Mouse (Mus musculus) myocyte (in vitro differentiated cells): ENCODE results near the gene Kmt5c.

Experiments used
- MYOD1 ChIP-seq, 3 experiments: IDR thresholded peaks; one replicate each; pipeline ENCODE4 v1.6.1; 2011; ENCODE audit warnings: control low read depth in 2 of 3, low read depth in 2 of 3, mild to moderate bottlenecking in 2 of 3, moderate library complexity in 1 of 3; ENCODE audit not compliant: insufficient read length in 2 of 3, control insufficient read depth in 1 of 3
- MYOG ChIP-seq, 3 experiments: IDR thresholded peaks; one replicate each; pipeline ENCODE4 v1.6.1; 2011; ENCODE audit warnings: control low read depth in 2 of 3, low read depth in 2 of 3, mild to moderate bottlenecking in 2 of 3; ENCODE audit not compliant: insufficient read length in 2 of 3, control insufficient read depth in 1 of 3, insufficient read depth in 1 of 3
- POLR2A ChIP-seq: IDR thresholded peaks from one replicate; pipeline ENCODE4 v1.6.1; 2011; ENCODE audit warnings: low read depth, mild to moderate bottlenecking, control low read depth, moderate library complexity; ENCODE audit not compliant: insufficient read length

DNA sequence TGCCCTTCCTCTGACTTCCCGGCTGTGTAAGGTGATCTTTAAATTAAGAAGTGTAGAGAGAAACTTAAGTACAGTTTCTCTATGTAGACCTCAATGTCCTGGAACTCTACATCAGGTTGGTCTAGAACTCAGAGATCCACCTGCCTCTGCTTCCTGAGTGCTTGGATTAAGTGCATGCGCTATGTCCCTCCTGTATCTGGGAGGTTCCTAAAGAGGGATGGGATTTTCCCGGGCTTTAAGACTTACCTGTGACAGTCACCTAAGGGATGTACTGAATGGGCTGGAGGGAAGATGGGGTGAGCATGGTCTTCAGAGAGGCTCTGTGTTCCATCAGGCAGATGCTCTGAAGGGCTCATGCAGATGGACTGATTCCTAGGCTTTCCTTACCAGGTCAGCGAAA lies 53.8 kb downstream of the Kmt5c start:
- TF ChIP-seq MYOD1 (IDR thresholded peaks at IDR 0.05; ENCODE audit: control insufficient read depth in 1 of 3, insufficient read length in 2 of 3, low read depth in 2 of 3) (no peak), MYOG (IDR thresholded peaks at IDR 0.05; ENCODE audit: control insufficient read depth in 1 of 3, insufficient read depth in 1 of 3, insufficient read length in 2 of 3, low read depth in 2 of 3) (no peak), POLR2A (no peak)
